Mouse (Mus musculus) ES-E14 (cell line): Measurements from ENCODE around the gene Krt222. TPM values are rescaled to one million over a fixed set of nuclear protein-coding genes. Genes with fewer than 3 reads are reported as not detected.

Source experiments
- DNase-seq: peaks from one replicate; pipeline ENCODE4 v3.0.0-alpha.2; 2013; ENCODE audit warnings: low read depth, low spot score
- H3K27ac ChIP-seq: 2 replicates; pipeline ENCODE4 v1.5.1; 2012; ENCODE audit warnings: low read depth, mild to moderate bottlenecking, low read length, moderate library complexity, mixed read lengths; ENCODE audit not compliant: poor library complexity, insufficient read depth, severe bottlenecking
- H3K36me3 ChIP-seq: 2 replicates; pipeline ENCODE4 v1.6.1; 2012; ENCODE audit warnings: mild to moderate bottlenecking, low read length, moderate library complexity, mixed read lengths; ENCODE audit not compliant: control insufficient read depth, poor library complexity, insufficient read depth, severe bottlenecking
- H3K4me1 ChIP-seq, 2 experiments: fragments of 150-350 bp in 1 of 2; sonication (generic) in 1 of 2; 2 replicates each; pipeline ENCODE4 v1.6.1; 2012; ENCODE audit warnings: low read length in 2 of 2, mild to moderate bottlenecking in 1 of 2, mixed read lengths in 1 of 2; ENCODE audit not compliant: control insufficient read depth in 2 of 2, insufficient read depth in 2 of 2, poor library complexity in 1 of 2
- H3K4me3 ChIP-seq, 2 experiments: fragments of 150-350 bp in 1 of 2; sonication (generic) in 1 of 2; 2 replicates each; pipeline ENCODE4 v1.5.1; 2012; ENCODE audit warnings: low read length in 2 of 2, low read depth in 1 of 2, mild to moderate bottlenecking in 1 of 2, mixed read lengths in 1 of 2; ENCODE audit not compliant: insufficient read depth in 1 of 2, poor library complexity in 1 of 2, severe bottlenecking in 1 of 2
- H3K9ac ChIP-seq: 2 replicates; pipeline ENCODE4 v1.6.1; 2012; ENCODE audit warnings: low read depth, mild to moderate bottlenecking, low read length, mixed read lengths; ENCODE audit not compliant: poor library complexity, insufficient read depth, severe bottlenecking
- H3K9me3 ChIP-seq: fragments of 150-350 bp; sonication (generic); 2 replicates; pipeline ENCODE4 v1.6.1; 2012; ENCODE audit warnings: low read depth, mild to moderate bottlenecking, low read length; ENCODE audit not compliant: control insufficient read depth, insufficient read depth
- CHD2 ChIP-seq: IDR thresholded peaks from 2 replicates; pipeline ENCODE4 v1.6.1; 2014; ENCODE audit warnings: mild to moderate bottlenecking, low read depth, low read length, inconsistent platforms
- HCFC1 ChIP-seq: IDR thresholded peaks from 2 replicates; pipeline ENCODE4 v1.6.1; 2012; ENCODE audit warnings: low read length, inconsistent platforms, borderline replicate concordance; ENCODE audit not compliant: insufficient read depth
- MAFK ChIP-seq: IDR thresholded peaks from 2 replicates; pipeline ENCODE4 v1.6.1; 2014; ENCODE audit warnings: mild to moderate bottlenecking, low read depth, low read length, inconsistent platforms; ENCODE audit not compliant: insufficient read depth
- ZC3H11A ChIP-seq: IDR thresholded peaks from 2 replicates; pipeline ENCODE4 v1.6.1; 2012; ENCODE audit warnings: low read depth, mild to moderate bottlenecking, inconsistent platforms, low read length, borderline replicate concordance
- ZNF384 ChIP-seq: IDR thresholded peaks from 2 replicates; pipeline ENCODE4 v1.6.1; 2012; ENCODE audit warnings: low read depth, low read length, inconsistent platforms
- in situ Hi-C, 2 experiments: fragments of 600-800 bp; cut with MboI; formaldehyde crosslinking; loops; one replicate each; pipeline ENCODE4 v1.15.1; 2025; ENCODE audit warnings: low sequenced_read_pairs in 2 of 2, inconsistent platforms in 1 of 2; ENCODE audit not compliant: unreplicated experiment in 2 of 2
- total RNA-seq: library from RNA; depleted of rRNA; stranded (reverse); fragments of 300-350 nt; gene quantifications from 2 replicates; pipeline ENCODE4 v1.2.3, GENCODE M21; 2012

The Krt222 gene
- total RNA-seq, 1 experiment, result 0.22 TPM

DNA sequence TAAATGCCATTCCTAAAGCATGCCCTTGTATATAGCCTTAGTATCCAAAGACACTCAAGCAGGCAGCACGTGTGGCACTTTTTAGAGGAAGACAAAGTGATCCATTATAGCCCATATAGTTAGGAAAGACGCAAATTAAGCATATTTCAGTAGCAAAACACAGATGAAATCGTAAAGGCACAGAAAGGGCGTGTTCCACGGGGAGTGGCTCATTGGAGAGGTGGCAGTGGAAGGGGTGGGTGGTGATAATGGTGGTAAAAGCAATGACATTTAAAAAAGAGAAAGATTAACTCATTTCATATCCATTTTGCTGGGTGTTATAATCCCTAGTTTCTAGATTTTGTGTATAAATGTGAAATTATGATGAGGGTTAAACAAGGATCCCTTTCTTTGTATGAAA, 17.6 kb downstream of the Krt222 start:
- no peak overlapping the region for H3K9ac ChIP-seq
- DNase-seq, result no peak
- H3K4me1 ChIP-seq, result no peaks in the 10 kb centered on the region
- no peaks in the 10 kb centered on the region for H3K9me3 ChIP-seq
- H3K36me3 ChIP-seq, result peaks cover 7% of the 10 kb centered on the region
- H3K27ac ChIP-seq, result no peak overlapping the region
- TF ChIP-seq CHD2, result no peak
- in situ Hi-C loops, result no loop called here
- H3K4me3 ChIP-seq, result no peak overlapping the region

DNA sequence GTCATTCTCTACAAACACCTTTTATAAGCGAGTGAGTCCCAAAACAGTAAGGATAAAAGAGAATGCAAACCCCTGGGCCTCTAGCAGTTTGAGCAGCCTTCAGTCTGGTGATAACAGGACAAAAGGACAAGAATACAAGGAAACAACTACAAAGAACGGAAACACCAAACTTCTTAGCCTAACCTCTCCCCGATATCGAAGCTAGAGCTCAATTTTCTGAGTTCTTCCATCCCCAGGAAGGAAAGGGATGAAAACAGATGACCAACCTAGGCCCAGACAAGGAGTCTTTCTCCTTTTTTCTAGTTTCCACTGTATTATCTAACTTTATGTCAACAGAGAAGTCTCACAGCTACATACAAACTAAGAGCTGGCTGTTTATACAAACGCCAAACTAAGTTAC, 20.6 kb downstream of the Krt222 start:
- Histone ChIP-seq H3K4me3 (no peak overlapping the region), H3K27ac (no peak overlapping the region), H3K4me1 (no peaks in the 10 kb centered on the region), H3K9ac (no peak overlapping the region), H3K9me3 (no peaks in the 10 kb centered on the region), H3K36me3 (peaks cover 15% of the 10 kb centered on the region)
- TF ChIP-seq MAFK (no peak), HCFC1 (no peak), CHD2 (no peak), ZC3H11A (no peak), ZNF384 (no peak)
- no peak for DNase-seq
- in situ Hi-C loops, result no loop called here

DNA sequence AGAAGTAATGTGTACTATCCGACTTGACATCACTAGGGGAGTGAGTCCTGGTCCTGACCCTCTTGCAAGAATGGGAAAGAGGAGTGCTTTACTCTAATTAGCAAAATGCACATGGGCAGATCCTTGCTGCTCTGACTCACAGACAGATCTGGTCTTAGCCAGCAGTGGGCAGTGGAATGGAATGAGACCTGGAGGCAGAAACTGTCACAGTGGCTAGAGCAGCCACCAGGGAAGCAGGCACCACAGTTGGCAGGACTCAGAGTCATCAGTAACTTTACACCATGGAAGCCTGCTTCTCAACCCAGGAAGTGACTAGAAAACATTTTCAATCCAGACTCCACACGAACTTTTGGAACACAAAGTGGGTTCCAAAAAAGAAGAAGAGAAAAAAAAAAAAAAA, 22.1 kb downstream of the Krt222 start:
- H3K9me3 ChIP-seq, result no peaks in the 10 kb centered on the region
- no peaks in the 10 kb centered on the region for H3K4me1 ChIP-seq
- in situ Hi-C loops, result no loop called here
- TF ChIP-seq HCFC1 (no peak), ZNF384 (no peak), MAFK (no peak), ZC3H11A (no peak)
- H3K9ac ChIP-seq, result no peak overlapping the region
- H3K4me3 ChIP-seq, result no peak overlapping the region
- DNase-seq, result no peak
- H3K36me3 ChIP-seq, result peaks cover 25% of the 10 kb centered on the region
- no peak overlapping the region for H3K27ac ChIP-seq

DNA sequence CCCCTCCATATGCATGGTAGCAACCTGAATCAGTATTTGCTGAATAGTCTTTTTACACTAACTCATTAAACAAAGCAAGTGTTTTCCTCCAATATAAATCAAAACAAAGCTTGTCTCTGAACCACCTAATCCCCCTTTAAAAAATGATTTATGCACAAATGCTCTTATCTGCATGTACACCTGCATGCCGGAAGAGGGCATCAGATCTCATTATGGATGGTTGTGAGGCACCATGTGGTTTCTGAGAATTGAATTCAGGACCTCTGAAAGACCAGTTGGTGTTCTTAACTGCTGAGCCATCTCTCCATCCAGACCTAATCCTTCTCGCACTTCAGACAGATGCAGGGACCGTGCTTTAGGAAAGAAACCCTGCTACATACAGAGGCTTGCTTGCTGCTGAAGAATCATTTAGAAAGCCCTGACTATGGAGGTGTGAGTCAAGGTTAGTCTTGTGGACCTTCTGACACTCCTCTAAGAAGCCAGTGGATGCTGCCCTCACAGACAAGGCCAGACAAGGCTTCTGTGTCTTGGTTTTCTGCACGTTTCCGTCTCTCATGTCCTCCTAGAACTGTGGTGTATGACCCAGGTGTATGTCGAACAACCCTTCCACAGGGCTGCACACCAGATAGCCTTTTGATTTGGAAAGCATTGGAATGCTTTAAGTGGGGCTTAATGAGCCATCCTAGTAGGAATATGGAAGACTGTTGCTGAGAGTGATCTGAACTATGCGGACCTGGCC, 26.5 kb downstream of the Krt222 start:
- in situ Hi-C loops, result no loop called here
- Histone ChIP-seq H3K9me3 (no peaks in the 10 kb centered on the region), H3K4me1 (no peaks in the 10 kb centered on the region), H3K36me3 (peaks cover 48% of the 10 kb centered on the region), H3K4me3 (no peak overlapping the region), H3K9ac (no peak overlapping the region), H3K27ac (no peak overlapping the region)
- TF ChIP-seq CHD2 (no peak), ZNF384 (no peak), ZC3H11A (no peak), HCFC1 (no peak), MAFK (no peak)
- no peak for DNase-seq

DNA sequence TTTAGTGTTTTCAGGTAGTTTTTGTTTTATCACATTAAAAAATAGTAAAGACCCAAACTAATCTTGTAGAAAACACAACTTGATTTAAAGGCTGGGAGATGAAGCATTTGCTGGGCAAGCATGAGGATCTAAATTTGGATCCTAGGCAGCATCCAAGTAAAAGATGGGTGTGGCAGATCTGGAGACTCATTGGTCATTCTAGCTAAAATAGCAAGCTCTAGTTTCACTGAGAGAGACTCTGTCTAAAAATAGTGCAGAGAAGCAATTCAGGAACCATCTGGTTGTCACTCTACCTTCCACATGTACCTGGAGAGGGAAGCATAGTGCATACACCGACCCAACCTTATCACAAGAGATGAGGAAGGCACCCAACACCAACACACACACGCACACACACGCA, 27.7 kb downstream of the Krt222 start:
- H3K36me3 ChIP-seq, result peaks cover 44% of the 10 kb centered on the region
- no peak overlapping the region for H3K27ac ChIP-seq
- H3K9me3 ChIP-seq, result no peaks in the 10 kb centered on the region
- no peak overlapping the region for H3K9ac ChIP-seq
- DNase-seq, result no peak
- H3K4me3 ChIP-seq, result no peak overlapping the region
- TF ChIP-seq MAFK (no peak), CHD2 (no peak), ZC3H11A (no peak), ZNF384 (no peak), HCFC1 (no peak)
- no peaks in the 10 kb centered on the region for H3K4me1 ChIP-seq
- in situ Hi-C loops, result no loop called here
